Mouse (Mus musculus) hindbrain, postnatal 0 days (tissue): ENCODE data around the gene Pigf. TPM values are rescaled to one million over a fixed set of nuclear protein-coding genes. Genes with fewer than 3 reads are reported as not detected.

Experiments
- ATAC-seq: fragments of 200-750 bp; cut with Nextera tagmentation; 2 replicates; pipeline ENCODE4 v1.8.0; 2017; ENCODE audit warnings: mild to moderate bottlenecking, moderate TSS enrichment, moderate library complexity
- DNase-seq: peaks from one replicate; pipeline ENCODE4 v3.0.0-alpha.2; 2015; ENCODE audit warnings: low spot score
- H3K27ac ChIP-seq: fragments of 300-500 bp; sonication (generic); 2 replicates; pipeline ENCODE4 v1.5.1; 2014; ENCODE audit warnings: mild to moderate bottlenecking
- H3K27me3 ChIP-seq: fragments of 300-500 bp; sonication (generic); 2 replicates; pipeline ENCODE4 v1.6.1; 2014; ENCODE audit warnings: low read length, mixed read lengths; ENCODE audit not compliant: insufficient read depth
- H3K36me3 ChIP-seq: fragments of 300-500 bp; sonication (generic); 2 replicates; pipeline ENCODE4 v1.6.1; 2014; ENCODE audit warnings: low read length, mixed read lengths; ENCODE audit not compliant: insufficient read depth
- H3K4me1 ChIP-seq: fragments of 300-500 bp; sonication (generic); 2 replicates; pipeline ENCODE4 v1.6.1; 2014; ENCODE audit warnings: antibody characterized with exemption, low read length, mixed read lengths; ENCODE audit not compliant: insufficient read depth
- H3K4me2 ChIP-seq: fragments of 300-500 bp; sonication (generic); 2 replicates; pipeline ENCODE4 v1.6.1; 2014; ENCODE audit warnings: low read depth, mild to moderate bottlenecking, low read length, moderate library complexity, mixed read lengths
- H3K4me3 ChIP-seq: fragments of 300-500 bp; sonication (generic); 2 replicates; pipeline ENCODE4 v1.5.1; 2014; ENCODE audit warnings: low read length
- H3K9ac ChIP-seq: fragments of 300-500 bp; sonication (generic); replicated peaks from 2 replicates; pipeline ENCODE4 v1.6.1; 2014; ENCODE audit warnings: mild to moderate bottlenecking, low read length, moderate library complexity, mixed read lengths
- H3K9me3 ChIP-seq: fragments of 300-500 bp; sonication (generic); 2 replicates; pipeline ENCODE4 v1.6.1; 2016; ENCODE audit warnings: low read length, mixed read lengths
- CTCF ChIP-seq: IDR thresholded peaks from 2 replicates; pipeline ENCODE4 v1.5.1; 2016; ENCODE audit warnings: antibody characterized with exemption, control low read depth, low read depth
- WGBS: fragments of 180-500 bp; shearing (Covaris S2); extraction: QIAGEN DNeasy Blood & Tissue Kit; methylation state at CpG from one replicate; pipeline ENCODE4 v1.1.7; 2014; 5-methylcytosine and 5-hydroxymethylcytosine counted together
- polyA plus RNA-seq: library from polyadenylated mRNA; unstranded; fragments of >200 nt; fragmentation: Nextera tagmentation; extraction: Ambion mirVana; gene quantifications from 2 replicates; pipeline ENCODE4 v1.2.1, GENCODE M21; 2015
- total RNA-seq: library from RNA; depleted of rRNA; stranded (reverse); fragments of >200 nt; gene quantifications from 2 replicates; pipeline ENCODE4 v1.2.3, GENCODE M21; 2014

The Pigf gene
- total and polyA plus RNA-seq, 2 experiments from 2014 or later = 15.7 to 31.3 TPM

- H3K9me3 ChIP-seq = no peaks in the 10 kb centered on the region
- no peaks in the 10 kb centered on the region for H3K27me3 ChIP-seq
- H3K4me3 ChIP-seq = no peak overlapping the region
- H3K4me1 ChIP-seq = no peaks in the 10 kb centered on the region
- H3K9ac ChIP-seq = no peak overlapping the region
- WGBS = 85% methylated on average over 6 of the region's 6 CpGs
- H3K27ac ChIP-seq = no peak overlapping the region
- H3K36me3 ChIP-seq = no peaks in the 10 kb centered on the region
- no peak overlapping the region for H3K4me2 ChIP-seq
- ATAC-seq (no peak), DNase-seq (no peak)
- TF ChIP-seq CTCF = no peak
Measured at GRCm38 (mm10) chr17:86978496-86978895, 46.7 kb downstream of the Pigf start.

GRCm38 (mm10) chr17:86976387-86976786 lies 48.8 kb downstream of the Pigf start:
- 78% methylated on average over 10 of the region's 10 CpGs for WGBS
- Histone ChIP-seq H3K9me3 (no peaks in the 10 kb centered on the region), H3K4me1 (no peaks in the 10 kb centered on the region), H3K27ac (no peak overlapping the region), H3K36me3 (no peaks in the 10 kb centered on the region), H3K4me2 (no peak overlapping the region), H3K27me3 (no peaks in the 10 kb centered on the region), H3K9ac (no peak overlapping the region), H3K4me3 (no peak overlapping the region)
- TF ChIP-seq CTCF = no peak
- ATAC-seq (0 out of 2 replicates have a peak, but pooled peaks have one; percentile 21), DNase-seq (no peak)

GRCm38 (mm10) chr17:86973097-86973496 lies 52.1 kb downstream of the Pigf start:
- H3K27ac ChIP-seq = no peak overlapping the region
- WGBS = 94% methylated on average over 2 of the region's 2 CpGs
- no peaks in the 10 kb centered on the region; the same call in 1 of the 2 replicates for H3K36me3 ChIP-seq
- H3K4me2 ChIP-seq = no peak overlapping the region
- H3K4me3 ChIP-seq = no peak overlapping the region
- no peaks in the 10 kb centered on the region for H3K27me3 ChIP-seq
- ATAC-seq (no peak), DNase-seq (no peak)
- TF ChIP-seq CTCF = no peak
- no peaks in the 10 kb centered on the region for H3K9me3 ChIP-seq
- peaks cover 5% of the 10 kb centered on the region; the same call in 1 of the 2 replicates for H3K4me1 ChIP-seq
- H3K9ac ChIP-seq = no peak overlapping the region

GRCm38 (mm10) chr17:86971860-86972259 lies 53.3 kb downstream of the Pigf start:
- ATAC-seq (no peak), DNase-seq (no peak)
- no peak overlapping the region for H3K9ac ChIP-seq
- no peak overlapping the region for H3K4me2 ChIP-seq
- H3K4me3 ChIP-seq = no peak overlapping the region
- H3K36me3 ChIP-seq = no peaks in the 10 kb centered on the region; the same call in 1 of the 2 replicates
- no peak overlapping the region for H3K27ac ChIP-seq
- peaks cover 7% of the 10 kb centered on the region; the same call in 1 of the 2 replicates for H3K4me1 ChIP-seq
- no peaks in the 10 kb centered on the region for H3K9me3 ChIP-seq
- 93% methylated on average over 7 of the region's 7 CpGs for WGBS
- no peak for TF ChIP-seq CTCF
- H3K27me3 ChIP-seq = no peaks in the 10 kb centered on the region

GRCm38 (mm10) chr17:86971036-86971435 lies 54.2 kb downstream of the Pigf start:
- WGBS = 48% methylated on average over 5 of the region's 5 CpGs
- no peak overlapping the region for H3K9ac ChIP-seq
- DNase-seq (no peak), ATAC-seq (no peak)
- peak overlapping the region; percentile 49; the same call in 1 of the 2 replicates for H3K27ac ChIP-seq
- no peak overlapping the region for H3K4me3 ChIP-seq
- H3K4me2 ChIP-seq = no peak overlapping the region
- no peak for TF ChIP-seq CTCF
- no peaks in the 10 kb centered on the region for H3K27me3 ChIP-seq
- H3K4me1 ChIP-seq = peaks cover 7% of the 10 kb centered on the region; the same call in 1 of the 2 replicates
- no peaks in the 10 kb centered on the region; the same call in 1 of the 2 replicates for H3K36me3 ChIP-seq
- H3K9me3 ChIP-seq = no peaks in the 10 kb centered on the region

GRCm38 (mm10) chr17:86970026-86970750 lies 55.0 kb downstream of the Pigf start:
- no peak for ATAC-seq
- Histone ChIP-seq H3K4me2 (no peak overlapping the region), H3K27ac (peak overlapping the region; percentile 49; the same call in 1 of the 2 replicates), H3K27me3 (no peaks in the 10 kb centered on the region), H3K9me3 (no peaks in the 10 kb centered on the region), H3K4me1 (peaks cover 9% of the 10 kb centered on the region; the same call in 1 of the 2 replicates), H3K4me3 (no peak overlapping the region), H3K9ac (no peak overlapping the region), H3K36me3 (no peaks in the 10 kb centered on the region; the same call in 1 of the 2 replicates)
- TF ChIP-seq CTCF = no peak
- WGBS = 90% methylated on average over 15 of the region's 15 CpGs
- no peak for DNase-seq

- H3K36me3 ChIP-seq = no peaks in the 10 kb centered on the region; the same call in 1 of the 2 replicates
- no peaks in the 10 kb centered on the region for H3K9me3 ChIP-seq
- DNase-seq (no peak), ATAC-seq (no peak)
- 0 out of 2 replicates have a peak, but pooled peaks have one; percentile 9 for TF ChIP-seq CTCF
- no peak overlapping the region for H3K27ac ChIP-seq
- H3K4me2 ChIP-seq = no peak overlapping the region
- no peak overlapping the region for H3K4me3 ChIP-seq
- H3K9ac ChIP-seq = no peak overlapping the region
- whole genome bisulfite sequencing = 31% methylated on average over 5 of the region's 5 CpGs
- no peaks in the 10 kb centered on the region for H3K27me3 ChIP-seq
- H3K4me1 ChIP-seq = peaks cover 13% of the 10 kb centered on the region
Measured at GRCm38 (mm10) chr17:86969582-86969981, 55.6 kb downstream of the Pigf start.
